Mouse (Mus musculus) heart, adult 2 months (tissue): ENCODE measurements around the gene Hmox1.

Experiments used
- CTCF ChIP-seq: fragments of 200-600 bp; IDR thresholded peaks from 2 replicates; pipeline ENCODE4 v1.8.1; 2022; ENCODE audit warnings: antibody characterized with exemption, mild to moderate bottlenecking, moderate library complexity
- EP300 ChIP-seq: fragments of 200-500 bp; IDR thresholded peaks from 2 replicates; pipeline ENCODE4 v1.6.1; 2011; ENCODE audit warnings: low read depth, low read length, control low read depth; ENCODE audit not compliant: insufficient read depth
- POLR2A ChIP-seq: fragments of 200-500 bp; IDR thresholded peaks from 2 replicates; pipeline ENCODE4 v1.6.1; 2011; ENCODE audit warnings: mild to moderate bottlenecking, low read depth, low read length, control low read depth; ENCODE audit not compliant: insufficient read depth

GRCm38 (mm10) chr8:75053342-75053741 is 40.1 kb upstream of the Hmox1 start:
- TF ChIP-seq CTCF (no peak), EP300 (no peak), POLR2A (no peak)
